Mouse (Mus musculus) midbrain, embryonic 13.5 days (tissue): ENCODE results near the gene Thsd7b. TPM values are rescaled to one million over a fixed set of nuclear protein-coding genes. Genes with fewer than 3 reads are reported as not detected.

Source experiments
- ATAC-seq: fragments of 200-750 bp; cut with Nextera tagmentation; 2 replicates; pipeline ENCODE4 v1.8.0; 2017; ENCODE audit warnings: mild to moderate bottlenecking, moderate TSS enrichment, moderate library complexity
- H3K27ac ChIP-seq: fragments of 300-500 bp; sonication (generic); 2 replicates; pipeline ENCODE4 v1.5.1; 2015; ENCODE audit warnings: inconsistent platforms, mild to moderate bottlenecking, moderate library complexity
- H3K27me3 ChIP-seq: fragments of 300-500 bp; sonication (generic); 2 replicates; pipeline ENCODE4 v1.6.1; 2015; ENCODE audit warnings: mild to moderate bottlenecking, inconsistent platforms
- H3K36me3 ChIP-seq: fragments of 300-500 bp; sonication (generic); 2 replicates; pipeline ENCODE4 v1.6.1; 2015; ENCODE audit warnings: mild to moderate bottlenecking, inconsistent platforms
- H3K4me1 ChIP-seq: fragments of 300-500 bp; sonication (generic); replicated peaks from 2 replicates; pipeline ENCODE4 v1.6.1; 2015; ENCODE audit warnings: inconsistent platforms
- H3K4me2 ChIP-seq: fragments of 300-500 bp; sonication (generic); replicated peaks from 2 replicates; pipeline ENCODE4 v1.6.1; 2015; ENCODE audit warnings: moderate library complexity, mild to moderate bottlenecking, inconsistent platforms
- H3K4me3 ChIP-seq: fragments of 300-500 bp; sonication (generic); replicated peaks from 2 replicates; pipeline ENCODE4 v1.5.1; 2015; ENCODE audit warnings: mild to moderate bottlenecking, inconsistent platforms
- H3K9ac ChIP-seq: fragments of 300-500 bp; sonication (generic); replicated peaks from 2 replicates; pipeline ENCODE4 v1.6.1; 2015; ENCODE audit warnings: mild to moderate bottlenecking, inconsistent platforms
- H3K9me3 ChIP-seq: fragments of 300-500 bp; sonication (generic); 2 replicates; pipeline ENCODE4 v1.6.1; 2016; ENCODE audit warnings: mild to moderate bottlenecking, inconsistent platforms
- WGBS: fragments of 180-500 bp; shearing (Covaris S2); methylation state at CpG from one replicate; pipeline ENCODE4 v1.1.7; 2015; 5-methylcytosine and 5-hydroxymethylcytosine counted together
- polyA plus RNA-seq: library from polyadenylated mRNA; unstranded; fragments of >200 nt; fragmentation: Nextera tagmentation; extraction: Ambion mirVana; gene quantifications from 2 replicates; pipeline ENCODE4 v1.2.1, GENCODE M21; 2015

Gene Thsd7b
- polyA plus RNA-seq, 1 experiment from 2014 or later = 9.5 TPM

DNA sequence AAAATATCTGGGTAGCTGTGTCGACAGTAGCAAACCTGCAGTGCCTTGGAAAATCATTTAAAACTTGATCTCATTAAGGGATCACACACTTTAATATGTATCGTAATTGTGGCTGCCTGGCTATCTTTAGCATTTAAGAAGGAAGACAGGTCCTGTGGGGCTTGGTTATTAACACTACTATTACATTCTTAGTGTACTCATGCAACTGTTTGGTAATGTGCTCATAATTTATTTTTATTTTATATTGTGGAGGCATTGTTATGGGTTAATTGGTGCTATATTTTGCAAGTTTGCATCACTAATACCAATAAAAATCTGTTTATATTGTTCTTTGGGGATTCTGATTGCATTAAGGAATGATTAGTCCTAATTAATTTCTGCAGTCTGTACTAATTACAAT, 265.4 kb downstream of the Thsd7b start:
- Histone ChIP-seq H3K4me1 (no peaks in the 10 kb centered on the region), H3K9me3 (no peaks in the 10 kb centered on the region), H3K4me2 (no peak overlapping the region), H3K9ac (no peak overlapping the region), H3K36me3 (no peaks in the 10 kb centered on the region), H3K27me3 (no peaks in the 10 kb centered on the region), H3K27ac (no peak overlapping the region), H3K4me3 (no peak overlapping the region)
- 71% methylated on average over 2 of the region's 2 CpGs for WGBS
- no peak for ATAC-seq

DNA sequence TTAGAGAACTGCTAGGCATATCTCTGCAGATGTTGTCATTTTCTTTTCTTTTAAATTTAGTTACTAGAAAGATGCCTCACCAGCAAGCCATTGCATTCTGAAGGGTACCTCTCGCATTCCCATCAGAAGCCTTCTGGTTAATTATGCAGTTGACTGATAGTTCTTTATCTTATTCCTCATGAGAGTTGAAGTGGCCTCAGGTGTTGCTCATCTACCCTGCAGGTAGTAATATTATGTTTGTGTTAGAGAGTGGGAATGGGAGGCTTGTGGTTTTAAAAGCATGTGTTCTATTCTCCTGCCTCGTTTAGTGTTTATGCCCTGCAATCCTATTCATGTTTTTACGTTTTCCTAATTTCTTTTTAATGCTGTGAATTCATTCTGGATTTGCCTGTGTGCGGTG, 265.9 kb downstream of the Thsd7b start:
- Histone ChIP-seq H3K4me2 (no peak overlapping the region), H3K9ac (no peak overlapping the region), H3K27ac (no peak overlapping the region), H3K9me3 (no peaks in the 10 kb centered on the region), H3K27me3 (no peaks in the 10 kb centered on the region), H3K36me3 (no peaks in the 10 kb centered on the region), H3K4me1 (no peaks in the 10 kb centered on the region), H3K4me3 (no peak overlapping the region)
- ATAC-seq = no peak
- 87% methylated on average over 4 of the region's 4 CpGs for WGBS

DNA sequence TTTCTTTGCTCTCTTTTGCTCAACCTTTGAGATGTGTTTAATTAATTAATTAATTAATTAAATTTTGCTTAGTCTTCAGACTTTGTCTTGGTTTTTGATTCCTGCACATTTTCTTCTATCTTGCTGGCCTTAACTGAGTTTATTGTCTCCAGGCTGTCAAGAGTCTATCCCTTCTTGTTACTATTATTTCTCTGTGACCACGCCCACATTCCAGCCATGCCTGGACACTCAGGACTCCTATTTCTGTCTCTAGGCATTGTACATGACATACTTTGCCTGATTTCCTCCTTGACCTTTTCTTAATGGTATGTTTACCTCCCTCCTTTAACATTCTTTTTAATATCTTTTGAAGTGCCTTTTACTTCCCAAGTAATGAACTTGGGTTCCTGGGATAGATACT, 267.6 kb downstream of the Thsd7b start:
- Histone ChIP-seq H3K27me3 (no peaks in the 10 kb centered on the region), H3K9ac (no peak overlapping the region), H3K4me2 (no peak overlapping the region), H3K36me3 (no peaks in the 10 kb centered on the region), H3K4me3 (no peak overlapping the region), H3K9me3 (no peaks in the 10 kb centered on the region), H3K4me1 (no peaks in the 10 kb centered on the region), H3K27ac (no peak overlapping the region)
- WGBS = 50% methylated on average over 1 of the region's 1 CpGs
- ATAC-seq = no peak

DNA sequence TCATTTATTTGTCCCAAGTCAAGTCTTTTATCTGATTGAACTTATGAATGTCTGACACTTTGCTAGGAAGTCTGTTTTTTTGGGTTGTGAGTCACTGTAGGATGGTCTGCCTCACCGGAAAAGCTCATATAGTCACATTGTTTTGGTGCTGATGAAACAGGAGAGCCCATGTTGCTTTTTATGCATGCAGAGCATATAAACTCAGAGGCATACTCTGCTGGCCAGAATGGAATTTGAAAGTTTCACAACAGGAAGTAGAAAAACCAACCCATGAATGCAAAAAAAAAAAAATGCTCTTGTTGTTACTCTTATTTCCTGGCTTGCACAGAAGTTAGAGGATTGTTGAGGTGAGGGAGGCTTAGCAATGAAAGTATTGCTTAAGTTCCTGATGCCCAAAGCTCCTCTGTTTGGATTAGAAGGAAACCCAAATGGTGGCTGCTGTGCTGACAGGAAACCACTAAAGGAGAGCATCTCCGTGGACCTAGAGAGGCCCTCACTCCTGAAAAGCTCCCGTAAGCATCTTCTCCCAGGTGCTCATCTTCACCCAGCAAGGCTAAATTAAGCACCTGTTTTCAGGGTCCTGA, 269.6 kb downstream of the Thsd7b start:
- no peaks in the 10 kb centered on the region for H3K27me3 ChIP-seq
- no peak overlapping the region for H3K4me3 ChIP-seq
- WGBS = 93% methylated on average over 3 of the region's 3 CpGs
- H3K9me3 ChIP-seq = no peaks in the 10 kb centered on the region
- H3K9ac ChIP-seq = no peak overlapping the region
- no peaks in the 10 kb centered on the region for H3K4me1 ChIP-seq
- ATAC-seq = no peak
- H3K4me2 ChIP-seq = no peak overlapping the region
- H3K36me3 ChIP-seq = no peaks in the 10 kb centered on the region
- no peak overlapping the region for H3K27ac ChIP-seq

DNA sequence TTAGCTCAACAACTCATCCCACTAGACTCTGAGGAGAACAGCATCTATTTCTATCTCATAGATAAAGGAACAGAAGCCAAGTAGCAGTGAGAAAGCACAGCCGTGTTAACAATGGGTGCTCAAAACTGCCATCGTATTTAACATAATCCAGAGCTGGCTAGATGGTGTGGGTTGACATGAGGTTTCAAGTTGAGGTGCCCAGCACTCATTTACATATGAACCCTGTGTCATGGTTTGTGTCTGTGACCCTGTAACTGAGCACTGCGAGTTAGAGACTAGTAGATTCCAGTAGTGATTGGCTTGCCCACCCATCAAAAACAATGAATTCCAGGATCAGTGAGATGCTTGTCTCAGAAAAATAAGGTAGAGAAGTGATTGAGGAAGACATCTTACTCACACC, 270.1 kb downstream of the Thsd7b start:
- no peak overlapping the region for H3K4me2 ChIP-seq
- H3K36me3 ChIP-seq = no peaks in the 10 kb centered on the region
- H3K9me3 ChIP-seq = no peaks in the 10 kb centered on the region
- H3K4me3 ChIP-seq = no peak overlapping the region
- WGBS = 72% methylated on average over 3 of the region's 3 CpGs
- ATAC-seq = no peak
- no peaks in the 10 kb centered on the region for H3K27me3 ChIP-seq
- H3K9ac ChIP-seq = no peak overlapping the region
- H3K27ac ChIP-seq = no peak overlapping the region
- H3K4me1 ChIP-seq = no peaks in the 10 kb centered on the region

DNA sequence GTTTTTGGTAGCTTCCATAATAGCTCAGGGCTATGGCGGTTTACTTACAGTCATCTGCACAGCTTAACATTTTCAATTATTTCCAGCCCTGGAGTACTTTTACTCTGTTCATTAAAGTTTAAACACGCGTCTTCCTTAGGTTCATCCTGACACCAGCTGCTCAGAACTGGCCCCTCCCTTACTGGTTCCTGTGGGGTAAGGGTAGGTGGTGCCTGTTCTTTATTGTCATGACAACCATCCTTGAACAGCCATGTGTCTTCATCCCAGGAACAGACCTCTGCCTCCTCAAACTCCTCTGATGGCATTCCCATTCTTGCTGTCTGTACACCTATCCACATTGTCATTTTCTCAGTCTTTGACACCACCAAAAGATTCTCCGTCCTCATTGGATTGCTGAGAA, 285.0 kb downstream of the Thsd7b start:
- Histone ChIP-seq H3K36me3 (no peaks in the 10 kb centered on the region), H3K4me2 (no peak overlapping the region), H3K9ac (no peak overlapping the region), H3K27ac (no peak overlapping the region), H3K9me3 (no peaks in the 10 kb centered on the region), H3K4me3 (no peak overlapping the region), H3K4me1 (peaks cover 4% of the 10 kb centered on the region; the same call in 1 of the 2 replicates), H3K27me3 (no peaks in the 10 kb centered on the region)
- 88% methylated on average over 4 of the region's 4 CpGs for WGBS
- ATAC-seq = no peak

DNA sequence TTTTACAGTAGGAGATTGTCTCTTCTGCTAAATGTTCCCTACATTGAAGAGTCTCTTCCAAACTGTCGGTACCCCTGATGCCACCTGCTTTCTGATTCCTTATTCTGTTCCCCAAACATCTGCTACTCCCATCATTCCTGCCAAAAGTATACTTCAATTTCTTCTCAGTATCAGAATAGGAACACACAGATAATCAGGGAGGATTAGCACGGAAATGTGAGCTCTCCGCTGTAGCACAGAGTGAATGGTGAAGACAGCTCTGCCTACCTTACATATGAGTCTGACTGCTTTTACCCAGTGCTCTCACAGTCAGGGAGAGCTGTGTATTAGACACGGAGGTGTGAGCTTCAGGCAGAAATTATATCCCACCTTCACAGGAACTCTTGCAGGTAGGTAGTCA, 286.0 kb downstream of the Thsd7b start:
- Histone ChIP-seq H3K4me1 (peaks cover 4% of the 10 kb centered on the region; the same call in 1 of the 2 replicates), H3K27me3 (no peaks in the 10 kb centered on the region), H3K36me3 (no peaks in the 10 kb centered on the region), H3K9ac (no peak overlapping the region), H3K4me2 (no peak overlapping the region), H3K9me3 (no peaks in the 10 kb centered on the region), H3K4me3 (no peak overlapping the region), H3K27ac (no peak overlapping the region)
- 85% methylated on average over 4 of the region's 4 CpGs for WGBS
- ATAC-seq = no peak

DNA sequence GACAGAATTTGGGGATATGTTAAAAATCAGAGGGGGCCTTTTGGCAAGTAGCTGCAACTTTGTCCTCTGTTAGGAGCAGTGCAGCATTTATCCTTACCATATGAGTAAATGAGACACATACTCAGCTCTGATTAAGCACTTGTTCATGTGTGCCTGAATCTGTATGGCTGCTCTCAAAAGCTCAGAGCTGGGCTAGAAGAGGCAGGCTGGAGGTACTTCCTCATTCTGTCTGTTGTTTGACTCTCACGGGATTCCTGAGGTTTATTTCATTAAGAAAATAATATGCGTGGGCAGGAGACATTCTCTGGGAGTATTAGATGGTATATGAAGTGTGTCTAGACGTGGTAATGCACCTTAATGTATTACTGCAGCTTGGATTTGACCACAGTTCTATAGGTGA, 286.7 kb downstream of the Thsd7b start:
- Histone ChIP-seq H3K4me1 (peaks cover 4% of the 10 kb centered on the region; the same call in 1 of the 2 replicates), H3K27ac (no peak overlapping the region), H3K9me3 (no peaks in the 10 kb centered on the region), H3K9ac (no peak overlapping the region), H3K27me3 (no peaks in the 10 kb centered on the region), H3K4me2 (no peak overlapping the region), H3K36me3 (no peaks in the 10 kb centered on the region), H3K4me3 (no peak overlapping the region)
- no peak for ATAC-seq
- WGBS = 59% methylated on average over 3 of the region's 3 CpGs

DNA sequence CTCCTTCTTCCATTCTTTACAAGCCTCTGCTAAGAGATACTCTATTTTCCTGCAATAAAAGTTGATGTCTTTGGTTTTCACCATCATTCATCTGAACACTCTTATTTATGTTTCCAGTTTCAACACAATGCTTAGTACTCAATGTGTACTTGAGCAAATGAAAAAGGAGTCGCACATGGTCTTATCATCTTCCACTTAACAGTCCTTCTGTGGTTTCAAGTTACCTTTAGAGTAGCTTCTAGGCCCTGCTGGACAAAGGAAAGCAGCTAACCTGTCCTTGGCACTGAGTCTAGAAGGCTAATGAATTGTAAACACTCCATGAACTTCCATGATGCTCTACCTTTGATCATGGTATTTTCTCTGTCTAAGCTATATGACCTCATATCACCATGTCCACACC, 289.6 kb downstream of the Thsd7b start:
- Histone ChIP-seq H3K27me3 (no peaks in the 10 kb centered on the region), H3K36me3 (no peaks in the 10 kb centered on the region), H3K4me3 (no peak overlapping the region), H3K9me3 (no peaks in the 10 kb centered on the region), H3K4me2 (no peak overlapping the region), H3K27ac (no peak overlapping the region), H3K4me1 (peaks cover 4% of the 10 kb centered on the region; the same call in 1 of the 2 replicates), H3K9ac (no peak overlapping the region)
- no peak for ATAC-seq
- WGBS = 84% methylated on average over 1 of the region's 1 CpGs

DNA sequence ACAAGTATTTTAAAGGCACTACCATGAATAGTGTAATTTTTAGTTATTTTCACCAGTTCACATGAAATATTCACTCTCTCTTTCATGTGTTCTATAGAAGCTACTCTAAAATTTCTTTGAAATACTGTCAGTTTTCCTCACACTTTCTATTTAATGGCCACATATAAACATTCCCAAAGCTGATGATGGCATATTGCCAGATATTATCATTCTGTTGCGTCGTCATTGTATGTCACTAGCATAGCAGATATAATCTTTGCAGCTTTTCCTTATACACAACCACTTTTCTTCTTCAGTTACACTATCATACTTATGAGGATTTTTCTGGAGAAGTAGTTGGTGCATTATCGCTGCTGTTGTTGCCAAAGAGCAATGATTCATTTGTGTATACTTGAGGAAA, 297.4 kb downstream of the Thsd7b start:
- Histone ChIP-seq H3K4me3 (no peak overlapping the region), H3K4me1 (no peaks in the 10 kb centered on the region), H3K9ac (no peak overlapping the region), H3K9me3 (no peaks in the 10 kb centered on the region), H3K4me2 (no peak overlapping the region), H3K27me3 (no peaks in the 10 kb centered on the region), H3K27ac (no peak overlapping the region), H3K36me3 (no peaks in the 10 kb centered on the region)
- no peak for ATAC-seq
- WGBS = 93% methylated on average over 3 of the region's 3 CpGs

DNA sequence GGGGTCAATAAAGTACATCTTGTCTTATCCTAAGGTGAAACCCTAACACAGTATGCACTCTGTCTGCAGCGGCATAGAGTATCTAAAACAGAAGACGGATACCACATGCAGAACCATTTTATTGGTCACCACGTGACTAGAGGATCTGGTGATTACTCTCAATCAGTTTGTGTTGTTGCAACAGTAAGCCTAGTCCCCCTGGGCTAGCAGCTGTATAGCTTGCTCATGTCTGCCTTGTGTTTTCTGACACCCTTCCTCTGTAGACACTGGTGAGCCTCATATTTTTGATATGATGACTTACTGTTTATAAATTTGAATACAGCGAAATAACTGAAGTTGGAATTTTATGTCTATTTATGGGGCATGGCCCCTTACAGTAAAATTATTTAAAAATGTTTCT, 306.9 kb downstream of the Thsd7b start:
- WGBS = 89% methylated on average over 4 of the region's 4 CpGs
- Histone ChIP-seq H3K27ac (no peak overlapping the region), H3K4me2 (no peak overlapping the region), H3K9ac (no peak overlapping the region), H3K27me3 (no peaks in the 10 kb centered on the region), H3K4me3 (no peak overlapping the region), H3K9me3 (no peaks in the 10 kb centered on the region), H3K36me3 (no peaks in the 10 kb centered on the region), H3K4me1 (no peaks in the 10 kb centered on the region)
- no peak for ATAC-seq

DNA sequence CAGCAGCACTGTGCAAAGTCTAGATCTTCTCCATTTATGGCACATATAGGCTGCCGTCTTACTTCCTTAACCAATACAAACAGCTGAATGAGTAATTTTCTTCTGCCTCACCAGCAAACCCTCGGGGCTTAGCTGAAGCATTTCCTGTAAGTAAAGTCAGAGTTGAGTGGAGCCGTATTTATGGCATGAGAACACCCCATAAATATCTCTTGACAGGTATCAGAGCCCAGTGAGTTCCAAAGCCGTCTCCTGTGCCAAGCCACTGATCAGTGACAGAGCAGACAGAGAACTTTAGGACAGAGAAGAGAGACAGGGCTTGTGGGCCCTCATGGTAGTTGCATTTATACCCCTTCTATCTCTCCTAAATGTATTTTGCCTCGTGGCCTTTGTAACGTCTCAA, 313.5 kb downstream of the Thsd7b start:
- Histone ChIP-seq H3K4me2 (no peak overlapping the region), H3K36me3 (no peaks in the 10 kb centered on the region), H3K27me3 (no peaks in the 10 kb centered on the region), H3K9me3 (no peaks in the 10 kb centered on the region), H3K27ac (no peak overlapping the region), H3K4me3 (no peak overlapping the region), H3K9ac (no peak overlapping the region), H3K4me1 (no peaks in the 10 kb centered on the region; the same call in 1 of the 2 replicates)
- 89% methylated on average over 6 of the region's 6 CpGs for WGBS
- ATAC-seq = no peak

DNA sequence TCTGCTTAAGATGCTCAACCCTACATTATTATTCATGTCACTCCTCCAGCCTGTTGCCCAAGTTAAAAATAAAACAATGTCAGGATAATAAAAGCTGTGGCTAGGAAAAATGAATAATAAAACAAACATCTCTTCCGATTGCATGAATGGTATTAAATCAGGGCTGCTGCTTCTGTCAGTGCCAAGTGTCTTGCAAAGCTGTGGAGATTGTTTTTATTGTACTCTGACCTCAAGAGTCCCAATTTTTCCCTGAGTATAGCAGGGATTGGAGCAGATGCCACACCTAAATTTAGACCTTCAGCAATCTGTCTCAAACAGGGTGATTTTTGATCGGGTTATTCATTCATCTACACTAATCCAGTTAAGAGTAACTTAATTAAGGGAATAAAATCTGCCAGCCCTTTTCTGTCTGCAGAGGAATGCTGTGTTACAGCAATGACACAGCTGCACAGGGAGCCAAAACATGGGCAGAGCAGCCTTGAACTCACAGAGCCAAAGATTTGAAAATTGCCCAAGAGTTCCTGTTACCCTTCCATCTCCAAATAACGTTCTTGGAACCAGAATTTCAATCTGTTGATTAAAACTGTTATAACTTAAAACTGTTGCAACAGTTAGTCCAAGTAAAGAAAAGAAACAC, 316.4 kb downstream of the Thsd7b start:
- Histone ChIP-seq H3K36me3 (no peaks in the 10 kb centered on the region), H3K27ac (no peak overlapping the region), H3K9ac (no peak overlapping the region), H3K4me1 (no peaks in the 10 kb centered on the region; the same call in 1 of the 2 replicates), H3K4me3 (no peak overlapping the region), H3K4me2 (no peak overlapping the region), H3K9me3 (no peaks in the 10 kb centered on the region), H3K27me3 (no peaks in the 10 kb centered on the region)
- WGBS = 63% methylated on average over 3 of the region's 3 CpGs
- no peak for ATAC-seq
